Mouse (Mus musculus): ENCODE data around the gene Hacd4.

DNA sequence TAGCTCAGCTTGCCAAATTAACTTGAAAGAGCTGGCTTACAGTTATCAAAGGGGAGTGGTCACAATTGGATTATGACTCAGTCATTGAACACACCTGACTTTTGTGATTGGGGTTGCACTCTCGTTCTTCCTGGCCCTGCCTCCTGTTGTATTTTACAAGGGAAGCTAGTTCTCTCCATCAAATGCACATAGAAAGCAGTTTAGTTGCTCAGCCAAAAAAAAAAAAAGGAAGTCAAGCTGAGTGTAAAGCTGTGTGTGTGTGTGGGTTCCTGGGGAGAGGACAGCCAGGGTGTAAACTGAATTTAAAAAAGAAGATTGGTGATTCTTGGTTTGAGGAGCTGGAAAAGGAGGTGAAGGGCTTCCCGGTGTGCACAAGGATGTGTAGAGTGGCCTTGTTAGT, 811 bp downstream of the Hacd4 start:
- TF ChIP-seq CTCF (IDR thresholded peaks at IDR 0.05; ENCODE audit: control insufficient read depth, insufficient read depth, low read length) = no peak
- TF ChIP-seq POLR2A (IDR thresholded peaks at IDR 0.05; ENCODE audit: borderline replicate concordance, control insufficient read depth, low read depth, low read length) = no peak
